Mouse (Mus musculus) layer of hippocampus, adult 18-20 months (tissue): ENCODE results near the gene Hist1h2ab. TPM values are rescaled to one million over a fixed set of nuclear protein-coding genes. Genes with fewer than 3 reads are reported as not detected.
"Not testable (repeated sequence)": the region's sequence is repeated elsewhere in the genome, so short reads cannot be mapped to it uniquely, and the experiment has no call there.

Experiments used
- DNase-seq, 2 experiments: peaks; one replicate each; pipeline ENCODE4 v3.0.0; 2022; ENCODE audit warnings: low spot score in 2 of 2
- total RNA-seq, 2 experiments: library from RNA; stranded (reverse); gene quantifications; 2 replicates each; pipeline ENCODE4 v1.2.3; 2021

Hist1h2ab gene
- total RNA-seq, 2 experiments from 2014 or later, result 28.1 to 35.2 TPM

- no peak for DNase-seq
Observed at GRCm38 (mm10) chr13:23752742-23753172, 1.8 kb downstream of the Hist1h2ab start.

- DNase-seq, result no peak
Observed at GRCm38 (mm10) chr13:23753314-23754078, 2.6 kb downstream of the Hist1h2ab start.

GRCm38 (mm10) chr13:23755000-23755399 is 4.1 kb downstream of the Hist1h2ab start:
- DNase-seq, result no peak

DNA sequence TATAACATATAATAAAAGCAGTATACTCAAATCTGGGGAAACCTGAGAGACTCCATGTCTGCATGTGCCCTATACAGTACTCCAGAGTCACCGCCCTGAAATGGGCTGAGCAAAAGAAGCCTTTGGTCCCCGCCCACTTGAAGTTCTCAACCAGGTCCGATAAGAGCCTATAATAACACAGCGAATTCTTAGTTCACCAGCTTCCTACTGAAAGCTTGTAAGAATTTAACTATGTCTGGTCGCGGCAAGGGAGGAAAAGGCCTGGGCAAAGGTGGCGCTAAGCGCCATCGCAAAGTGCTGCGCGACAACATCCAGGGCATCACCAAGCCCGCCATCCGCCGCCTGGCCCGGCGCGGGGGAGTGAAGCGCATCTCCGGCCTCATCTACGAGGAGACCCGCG is 5.9 kb downstream of the Hist1h2ab start, which contains the start of gene Hist1h4b:
Gene Hist1h4b (plus strand): TSS at position 224 of the 400 bp plus-strand sequence.
- DNase-seq, result peak; percentile 84 to 95

DNA sequence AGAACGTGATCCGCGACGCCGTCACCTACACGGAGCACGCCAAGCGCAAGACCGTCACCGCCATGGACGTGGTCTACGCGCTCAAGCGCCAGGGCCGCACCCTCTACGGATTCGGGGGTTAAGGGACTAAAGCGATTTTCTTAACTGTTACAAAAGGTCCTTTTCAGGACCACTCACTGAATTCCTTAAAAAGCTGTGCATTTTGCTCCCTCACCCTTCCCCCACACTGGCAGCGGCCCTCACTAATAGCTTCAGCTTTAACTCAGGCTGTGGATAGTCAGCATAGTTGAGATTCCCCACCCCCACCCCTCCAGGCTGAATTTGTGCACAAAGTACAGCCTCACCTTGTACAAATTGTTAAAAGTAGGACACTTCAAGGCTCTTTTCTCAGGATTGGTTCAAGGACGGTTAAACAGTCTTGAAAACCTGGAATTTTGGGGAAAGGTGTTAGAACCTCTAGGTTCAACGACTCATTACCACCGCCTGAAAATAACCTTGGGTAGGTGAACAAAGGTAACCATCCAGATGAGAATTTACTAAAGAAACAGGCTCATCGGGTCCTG is 6.4 kb downstream of the Hist1h2ab start:
- DNase-seq, result no peak

DNA sequence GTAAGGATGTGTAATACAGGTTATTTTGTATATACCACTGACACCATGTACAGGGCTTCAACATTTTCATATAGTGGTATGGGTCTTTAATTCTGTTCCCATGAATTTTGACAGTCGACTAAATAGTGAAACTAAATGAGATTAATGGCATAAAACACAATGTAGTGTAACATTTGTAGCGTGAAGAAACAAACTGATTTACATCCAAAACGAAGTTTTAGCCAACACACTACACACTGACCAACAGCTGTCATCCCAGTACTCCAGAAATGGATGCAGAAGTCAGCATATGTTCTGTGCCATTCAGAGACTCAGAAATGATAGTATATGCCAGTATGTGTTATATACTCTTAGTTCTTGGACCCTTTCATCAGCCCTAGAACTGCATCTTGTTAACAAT is 7.0 kb downstream of the Hist1h2ab start:
- DNase-seq, result no peak

DNA sequence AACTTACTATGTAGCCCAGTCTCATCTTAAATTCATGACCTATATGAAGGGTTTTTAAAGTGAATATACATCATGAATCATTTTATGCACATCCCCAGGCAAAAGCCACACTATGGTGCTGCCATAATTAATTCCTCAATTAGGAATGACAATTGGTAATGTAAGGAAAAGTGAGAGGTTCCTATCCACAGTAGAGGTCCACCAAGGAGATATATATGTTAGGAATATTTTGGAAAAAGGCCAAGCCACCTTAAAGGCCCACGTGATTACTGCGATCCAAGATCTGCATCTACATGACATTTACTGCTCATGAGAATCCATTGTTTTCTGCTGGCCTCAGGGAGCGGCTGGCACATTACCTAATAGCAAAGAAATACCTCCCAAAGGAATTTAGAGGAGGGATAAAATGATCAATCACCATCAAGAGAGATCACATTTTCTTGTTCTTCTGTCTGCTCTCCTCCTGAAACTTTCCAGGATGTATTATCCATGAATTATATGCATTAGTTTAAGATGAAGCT is 8.4 kb downstream of the Hist1h2ab start:
- no peak for DNase-seq

DNA sequence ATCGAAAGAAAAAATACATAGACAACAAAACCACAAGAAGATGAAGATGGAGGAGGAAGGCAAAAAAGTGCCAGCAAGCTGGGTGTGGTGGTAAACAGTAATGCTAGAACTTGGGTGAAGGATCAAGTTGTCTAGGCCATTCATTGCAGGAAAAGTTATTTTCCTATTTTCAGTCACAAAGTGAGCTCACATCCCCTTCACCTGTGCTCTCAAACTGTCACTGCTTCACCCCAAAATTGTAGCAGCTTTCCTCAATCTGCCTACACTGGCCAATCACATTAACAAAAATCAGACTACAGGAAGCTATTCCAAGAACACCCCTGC is 9.0 kb downstream of the Hist1h2ab start:
- no peak for DNase-seq

DNA sequence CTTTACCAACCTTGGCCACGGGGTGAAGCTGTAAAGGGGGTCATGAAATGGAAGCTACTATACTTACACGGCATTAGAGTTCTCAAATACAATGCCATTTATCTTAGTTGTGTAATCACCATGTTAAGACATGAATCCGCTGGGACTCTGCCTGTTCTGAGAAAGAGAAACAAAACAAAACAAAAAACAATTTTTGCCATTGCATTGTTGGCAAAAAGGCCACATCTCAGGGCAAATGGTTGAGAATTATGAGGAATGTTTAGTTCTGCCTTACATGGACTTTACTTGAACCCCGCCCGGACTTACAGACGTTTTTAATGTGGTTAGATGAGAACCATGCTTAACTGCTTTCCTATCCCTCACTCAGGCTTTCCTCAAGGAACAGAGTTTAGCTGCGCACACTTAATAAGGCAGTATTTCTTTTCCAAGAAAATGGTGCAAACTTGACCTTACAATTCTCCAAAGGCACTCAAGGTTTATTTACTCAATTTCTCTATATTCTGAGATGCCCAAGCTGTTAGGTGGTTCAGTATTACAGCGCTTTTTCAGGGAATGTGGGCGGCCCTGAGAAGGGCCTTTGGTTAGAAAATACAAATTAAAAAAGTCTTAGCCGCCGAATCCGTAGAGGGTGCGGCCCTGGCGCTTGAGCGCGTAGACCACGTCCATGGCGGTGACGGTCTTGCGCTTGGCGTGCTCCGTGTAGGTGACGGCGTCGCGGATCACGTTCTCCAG is 9.5 kb downstream of the Hist1h2ab start:
- DNase-seq, result peak in 1 of 2 experiments; percentile 28

DNA sequence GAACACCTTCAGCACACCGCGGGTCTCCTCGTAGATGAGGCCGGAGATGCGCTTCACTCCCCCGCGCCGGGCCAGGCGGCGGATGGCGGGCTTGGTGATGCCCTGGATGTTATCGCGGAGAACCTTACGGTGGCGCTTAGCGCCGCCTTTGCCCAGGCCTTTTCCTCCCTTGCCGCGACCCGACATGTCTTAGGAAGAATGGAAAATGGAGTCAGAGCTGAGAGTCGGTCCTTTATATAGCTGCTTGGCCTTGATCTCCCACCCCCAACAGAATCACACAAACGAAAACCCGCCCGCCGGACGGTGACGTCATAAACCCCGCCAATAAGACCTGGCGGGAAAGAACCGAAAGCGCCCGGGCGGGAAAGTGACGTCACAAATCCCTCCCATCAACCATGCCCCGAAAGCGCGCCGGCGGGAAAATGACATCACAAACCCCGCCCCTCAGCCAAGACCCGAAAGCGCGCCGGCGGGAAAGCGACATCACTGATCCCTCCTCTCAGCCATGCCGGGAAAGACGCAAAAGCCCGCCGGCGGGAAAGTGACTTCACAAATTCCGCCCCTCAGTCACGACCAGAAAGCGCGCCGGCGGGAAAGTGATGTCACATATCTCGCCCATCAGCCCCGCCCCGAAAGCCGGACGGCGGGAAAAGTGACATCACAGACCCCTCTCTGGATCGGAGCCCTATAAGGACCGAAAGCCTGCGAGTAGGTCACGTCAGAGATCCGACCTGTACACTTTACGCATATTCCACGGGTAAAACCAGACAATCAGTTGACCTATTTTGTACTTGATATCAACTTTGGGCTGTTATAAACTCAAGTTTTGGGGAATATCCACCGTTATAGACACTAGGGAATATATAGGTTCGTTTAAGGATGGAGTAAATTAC is 10.3 kb downstream of the Hist1h2ab start, which contains the start of gene Hist1h4a:
Gene Hist1h4a (minus strand): TSS at position 259 of the 893 bp plus-strand sequence.
- peak; percentile 97 to 98 for DNase-seq

DNA sequence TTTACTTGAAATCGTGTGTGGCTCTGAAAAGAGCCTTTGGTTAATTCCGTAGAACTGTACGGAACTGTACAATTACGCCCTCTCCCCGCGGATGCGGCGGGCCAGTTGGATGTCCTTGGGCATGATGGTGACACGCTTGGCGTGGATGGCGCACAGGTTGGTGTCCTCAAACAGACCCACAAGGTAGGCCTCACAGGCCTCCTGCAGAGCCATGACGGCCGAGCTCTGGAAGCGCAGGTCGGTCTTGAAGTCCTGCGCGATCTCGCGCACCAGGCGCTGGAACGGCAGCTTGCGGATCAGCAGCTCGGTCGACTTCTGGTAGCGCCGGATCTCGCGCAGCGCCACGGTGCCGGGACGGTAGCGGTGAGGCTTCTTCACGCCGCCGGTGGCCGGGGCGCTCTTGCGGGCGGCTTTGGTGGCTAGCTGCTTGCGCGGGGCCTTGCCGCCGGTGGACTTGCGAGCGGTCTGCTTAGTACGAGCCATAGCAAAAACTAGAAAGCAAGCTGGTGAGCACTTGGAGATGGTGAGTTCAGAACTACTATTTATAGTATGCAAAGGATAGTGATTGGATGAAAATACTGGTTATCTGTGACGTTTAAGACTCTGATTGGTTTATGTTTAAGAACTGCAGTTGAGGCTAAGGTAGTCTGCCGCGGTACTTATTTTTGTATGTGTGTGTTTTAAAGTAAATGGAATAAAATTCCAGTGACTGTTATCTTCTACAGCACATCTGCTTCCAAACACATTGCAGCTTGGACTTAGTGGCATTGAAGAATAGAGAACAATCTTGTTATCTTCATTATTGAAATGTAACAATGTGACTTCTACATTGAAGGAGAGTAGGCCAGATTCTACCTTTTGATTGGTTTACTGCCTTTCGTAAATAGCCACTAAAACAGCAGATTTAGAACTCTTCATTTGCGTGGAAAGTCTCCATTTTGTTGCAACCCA is 11.2 kb downstream of the Hist1h2ab start, which contains the start of gene Hist1h3a:
Gene Hist1h3a (minus strand): TSS at position 516 of the 951 bp plus-strand sequence.
- peak in 1 of 2 experiments; percentile 85 for DNase-seq

GRCm38 (mm10) chr13:23763242-23763585 is 12.3 kb downstream of the Hist1h2ab start:
- DNase-seq, result no peak

DNA sequence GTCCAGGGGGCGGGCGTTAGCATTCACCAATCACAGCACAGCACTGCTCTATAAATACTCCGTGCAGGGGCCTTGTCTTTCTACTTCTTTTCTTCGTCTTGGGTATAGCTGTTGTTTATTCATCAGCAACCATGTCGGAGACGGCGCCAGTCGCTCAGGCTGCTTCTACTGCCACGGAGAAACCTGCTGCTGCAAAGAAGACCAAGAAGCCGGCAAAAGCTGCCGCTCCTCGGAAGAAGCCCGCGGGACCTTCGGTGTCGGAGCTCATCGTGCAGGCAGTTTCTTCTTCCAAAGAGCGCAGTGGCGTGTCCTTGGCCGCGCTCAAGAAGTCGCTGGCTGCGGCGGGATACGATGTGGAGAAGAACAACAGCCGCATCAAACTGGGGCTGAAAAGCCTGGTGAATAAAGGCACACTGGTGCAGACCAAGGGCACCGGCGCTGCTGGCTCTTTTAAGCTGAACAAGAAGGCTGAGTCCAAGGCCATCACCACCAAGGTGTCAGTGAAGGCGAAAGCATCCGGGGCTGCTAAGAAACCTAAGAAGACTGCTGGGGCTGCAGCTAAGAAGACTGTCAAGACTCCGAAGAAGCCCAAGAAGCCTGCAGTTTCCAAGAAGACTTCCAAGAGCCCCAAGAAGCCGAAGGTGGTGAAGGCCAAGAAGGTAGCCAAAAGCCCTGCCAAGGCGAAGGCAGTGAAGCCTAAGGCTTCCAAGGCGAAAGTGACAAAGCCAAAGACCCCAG is 12.8 kb downstream of the Hist1h2ab start, which contains the start of gene Hist1h1a:
Gene Hist1h1a (plus strand): TSS at position 81 of the 738 bp plus-strand sequence.
- DNase-seq, result peak; percentile 63 to 84

DNA sequence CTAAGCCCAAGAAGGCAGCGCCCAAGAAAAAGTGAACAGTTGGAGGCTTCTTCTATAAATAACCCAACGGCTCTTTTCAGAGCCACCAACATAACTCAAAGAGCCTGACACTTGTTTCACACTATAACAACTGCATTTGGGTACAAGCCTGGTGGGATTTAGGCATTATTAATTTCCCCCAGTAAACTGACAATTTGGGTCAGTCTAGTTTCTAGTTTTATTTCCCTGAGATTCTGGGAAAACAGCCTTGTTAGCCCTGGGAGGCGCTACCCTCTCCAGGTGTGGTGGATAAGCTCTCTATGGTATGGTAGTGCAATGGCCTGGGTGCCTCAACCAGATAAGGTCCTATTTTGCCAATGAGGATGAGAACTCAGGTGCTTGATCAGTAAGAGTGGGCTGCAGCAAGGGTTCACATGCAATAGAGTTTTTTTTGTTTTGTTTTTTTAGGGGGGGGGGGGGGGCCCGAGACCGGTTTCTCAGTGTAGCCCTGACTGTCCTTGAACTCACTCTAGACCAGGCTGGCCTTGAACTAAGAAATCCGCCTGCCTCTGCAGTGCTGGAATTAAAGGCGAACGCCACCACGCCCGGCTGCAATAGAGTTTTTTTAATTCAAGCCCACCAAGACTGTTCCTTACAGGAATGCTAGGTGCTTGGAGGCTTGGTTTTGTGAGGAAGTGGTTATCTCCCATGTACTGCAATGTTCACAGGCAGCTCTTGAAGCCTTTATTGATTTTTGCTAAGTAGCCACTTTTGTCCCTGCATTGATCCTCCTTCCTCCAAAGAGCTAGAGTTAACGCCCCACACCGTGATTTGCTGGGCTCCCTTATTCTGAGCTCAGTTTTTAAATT is 13.6 kb downstream of the Hist1h2ab start:
- no peak for DNase-seq

GRCm38 (mm10) chr13:23765172-23765513 is 14.2 kb downstream of the Hist1h2ab start:
- no peak for DNase-seq

- DNase-seq, result no peak
Observed at GRCm38 (mm10) chr13:23766772-23767171, 15.8 kb downstream of the Hist1h2ab start.

DNA sequence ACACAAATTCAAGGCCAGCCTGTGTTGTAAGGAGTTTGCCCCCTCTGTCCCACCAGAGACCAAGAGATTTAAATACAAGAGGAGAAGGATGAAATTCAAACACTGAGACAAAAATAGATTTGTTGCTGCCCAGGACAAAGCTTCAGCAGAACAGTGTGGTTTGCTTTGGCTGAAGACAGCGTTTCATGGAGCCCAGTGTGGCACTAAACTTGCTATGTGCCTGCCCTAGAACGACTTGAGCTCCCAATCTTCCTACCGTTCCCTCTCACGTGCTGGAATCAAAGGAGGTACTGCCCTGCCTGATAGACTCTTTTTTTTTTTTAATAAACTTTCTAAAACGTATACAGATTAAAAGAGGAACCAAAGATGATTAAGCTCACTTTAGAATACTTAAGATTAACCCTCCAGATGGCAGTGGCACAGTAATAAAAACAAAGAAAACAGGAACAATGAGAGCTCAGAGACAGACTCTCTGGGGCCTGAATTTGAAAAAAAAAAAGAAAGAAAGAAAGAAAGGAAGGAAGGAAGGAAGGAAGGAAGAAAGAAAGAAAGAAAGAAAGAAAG is 18.0 kb downstream of the Hist1h2ab start:
- no peak for DNase-seq

DNA sequence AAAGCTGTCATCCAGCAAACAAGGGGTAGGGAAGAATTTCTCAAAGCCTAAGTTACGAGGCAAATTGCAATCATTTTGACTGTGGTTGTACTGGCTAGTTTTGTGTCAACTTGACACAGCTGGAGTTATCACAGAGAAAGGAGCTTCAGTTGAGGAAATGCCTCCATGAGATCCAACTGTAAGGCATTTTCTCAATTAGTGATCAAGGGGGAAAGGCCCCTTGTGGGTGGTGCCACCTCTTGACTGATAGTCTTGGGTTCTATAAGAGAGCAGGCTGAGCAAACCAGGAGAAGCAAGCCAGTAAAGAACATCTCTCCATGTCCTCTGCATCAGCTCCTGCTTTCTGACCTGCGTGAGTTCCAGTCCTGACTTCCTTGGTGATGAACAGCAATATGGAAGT is 18.7 kb downstream of the Hist1h2ab start, which contains the start of gene Trim38:
Gene Trim38 (plus strand): TSS at position 301 of the 400 bp plus-strand sequence.
- not testable (repeated sequence) for DNase-seq
